8 mouse cellular contexts compared by ENCODE assay signal in the genomic region with DNA sequence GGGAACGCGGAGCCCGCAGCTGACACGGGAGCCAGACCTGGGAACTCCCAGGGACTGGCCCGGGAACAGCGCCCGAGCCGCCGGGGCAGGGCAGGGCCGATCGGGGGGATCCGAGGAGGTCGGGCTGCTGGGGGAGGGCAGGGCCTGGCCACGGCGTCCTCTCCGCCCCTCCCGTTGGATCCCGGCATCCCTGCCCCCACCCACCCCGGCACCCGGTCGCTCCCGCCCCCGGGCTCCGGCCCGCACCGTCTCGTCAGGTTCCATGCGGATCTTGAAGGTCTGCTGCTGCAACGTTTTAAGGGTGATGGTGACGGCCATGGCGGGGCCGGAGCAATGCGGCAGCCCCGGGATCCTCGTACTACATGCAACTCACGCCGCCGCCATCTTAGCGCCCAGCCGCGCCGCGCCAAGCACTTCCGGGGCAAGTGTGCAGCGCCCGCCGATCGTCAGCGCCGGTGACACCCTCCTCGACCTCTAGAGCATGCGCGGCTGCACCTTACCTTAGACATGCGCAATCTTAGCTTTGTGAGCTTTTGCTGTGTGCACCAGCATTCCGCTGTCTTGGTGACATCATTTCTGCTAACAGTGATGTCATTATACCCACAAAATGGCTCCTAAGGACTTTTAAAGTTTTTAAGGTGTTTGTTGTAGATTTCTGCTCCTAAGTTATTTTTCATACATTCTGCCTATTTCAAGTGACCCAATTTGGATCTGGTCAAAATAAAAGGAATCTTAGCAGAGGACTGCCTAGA. TPM values are rescaled to one million over a fixed set of nuclear protein-coding genes. Genes with fewer than 3 reads are reported as not detected.
DNase-seq lines count a peak whose midpoint lies in the region; ATAC-seq lines count a peak whose summit lies in the region.

Gene Rad23a, minus strand, starts transcription at position 418 of the 752 bp plus-strand sequence.

- H3K27me3 ChIP-seq in hindbrain, embryonic 12.5 days: no peaks in the 10 kb centered on the region

- H3K27ac ChIP-seq in hindbrain, embryonic 12.5 days: peak within 1 kb of the TSS; percentile 84

- WGBS in hindbrain, embryonic 12.5 days: under 1% methylated on average over 45 of the region's 55 CpGs

- no peaks in the 10 kb centered on the region for H3K9me3 ChIP-seq in hindbrain, embryonic 12.5 days (replicated peaks)

- peaks cover 76% of the 10 kb centered on the region for H3K36me3 ChIP-seq in hindbrain, embryonic 12.5 days

- H3K9ac ChIP-seq in hindbrain, embryonic 12.5 days: peak within 1 kb of the TSS; percentile 94

- H3K4me2 ChIP-seq in hindbrain, embryonic 12.5 days (replicated peaks): peak within 1 kb of the TSS; percentile 68

- peak; percentile 96 for DNase-seq in NIH3T3 (ENCODE audit: low read depth)
- DNase-seq in cerebellum, postnatal 10 days: peak; percentile 94 to 96
- DNase-seq in frontal cortex, postnatal 10 days (ENCODE audit: low spot score in 2 of 2): peak; percentile 88 to 91
- peak; percentile 88 to 95 for DNase-seq in layer of hippocampus, postnatal 14 days (ENCODE audit: low spot score in 2 of 2)
- DNase-seq in lung, postnatal 14 days: peak; percentile 90
- peak; percentile 82 for DNase-seq in retina, adult 2 months (ENCODE audit: low read depth, low spot score)
- DNase-seq in thymus, postnatal 36 days: peak; percentile 85 to 91

- H3K4me3 ChIP-seq in hindbrain, embryonic 12.5 days: peak within 1 kb of the TSS; percentile 84

- H3K4me1 ChIP-seq in hindbrain, embryonic 12.5 days: peaks cover 44% of the 10 kb centered on the region

- peak; percentile 95 for ATAC-seq in hindbrain, embryonic 12.5 days (ENCODE audit: low FRiP score)

RNA-seq across cellular contexts. Expression of gene Rad23a, which starts in this region (rescaled TPM):
- polyA plus RNA-seq in hindbrain, embryonic 12.5 days (2016; fragmentation: Nextera tagmentation; extraction: Ambion mirVana): 88.8 and 101 TPM in 2 replicates
- total RNA-seq in layer of hippocampus, postnatal 14 days (2021): 10 to 100 TPM; 59.4 to 64.8 TPM

Comparison
In these comparisons a context has a peak if more than half of its experiments do, and no peak if none do; other contexts are left out.
1. Peak in every context shown above with its lines: DNase-seq, ATAC-seq, H3K4me3 ChIP-seq and H3K27ac ChIP-seq.